Mouse (Mus musculus): ENCODE measurements at regions not wholly inside any gene's neighbourhood (a gene's known extent, or its start where the extent isn't known, plus 50 kb on each side); places are given as distances from the start of the nearest gene placed in this dataset.

- 63% methylated on average over 3 of the region's 3 CpGs for WGBS
- ATAC-seq (replicated peaks): 0 out of 2 replicates have a peak, but pooled peaks have one; percentile 10
- H3K9ac ChIP-seq: no peak overlapping the region
Measured at GRCm38 (mm10) chr3:146337429-146337828, 67.0 kb upstream of the Ssx2ip start.

GRCm38 (mm10) chr3:146337861-146338281 is 66.6 kb upstream of the Ssx2ip start:
- H3K36me3 ChIP-seq (replicated peaks): no peaks in the 10 kb centered on the region
- under 1% methylated on average over 7 of the region's 7 CpGs for WGBS
- H3K27me3 ChIP-seq (replicated peaks): no peaks in the 10 kb centered on the region
- H3K9me3 ChIP-seq: no peaks in the 10 kb centered on the region
- peak overlapping the region; percentile 47 for H3K4me2 ChIP-seq
- ATAC-seq (replicated peaks): peak; percentile 83
- peak overlapping the region; percentile 30; the same call in 1 of the 2 replicates for H3K9ac ChIP-seq
- peak overlapping the region; percentile 76 for H3K27ac ChIP-seq
- peaks cover 24% of the 10 kb centered on the region for H3K4me1 ChIP-seq
- peak overlapping the region; percentile 21; the same call in 1 of the 2 replicates for H3K4me3 ChIP-seq

More at GRCm38 (mm10) chr3:146337429-146337828, 67.0 kb upstream of the Ssx2ip start:
- peaks cover 24% of the 10 kb centered on the region for H3K4me1 ChIP-seq
- H3K4me2 ChIP-seq: peak overlapping the region; percentile 47
- H3K27me3 ChIP-seq (replicated peaks): no peaks in the 10 kb centered on the region
- peak overlapping the region; percentile 76 for H3K27ac ChIP-seq
- no peaks in the 10 kb centered on the region for H3K36me3 ChIP-seq (replicated peaks)
- H3K4me3 ChIP-seq: no peak overlapping the region
- no peaks in the 10 kb centered on the region for H3K9me3 ChIP-seq

DNA sequence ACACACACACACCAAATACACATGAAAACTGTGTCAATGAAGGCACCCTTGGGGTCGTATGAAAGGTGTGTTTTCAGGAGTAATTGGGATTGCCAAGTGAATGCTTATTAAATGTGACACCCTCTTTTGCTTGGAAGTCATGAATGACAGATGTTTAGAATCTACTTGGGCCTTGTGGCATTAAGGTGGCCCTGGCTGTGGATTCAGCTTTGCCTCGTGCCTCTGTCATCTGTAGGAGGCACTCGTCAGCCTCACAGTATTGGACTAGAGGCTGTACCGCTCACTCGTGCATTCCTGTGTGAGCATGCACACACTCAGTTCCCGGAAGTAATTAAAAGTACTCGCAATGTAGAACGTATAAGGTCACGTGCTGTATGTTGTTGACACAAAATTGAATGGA is 66.0 kb upstream of the Ssx2ip start:
- no peak overlapping the region for H3K4me3 ChIP-seq
- H3K36me3 ChIP-seq (replicated peaks): no peaks in the 10 kb centered on the region
- H3K4me1 ChIP-seq: peaks cover 24% of the 10 kb centered on the region
- WGBS: 66% methylated on average over 9 of the region's 9 CpGs
- no peaks in the 10 kb centered on the region for H3K9me3 ChIP-seq
- no peaks in the 10 kb centered on the region for H3K27me3 ChIP-seq (replicated peaks)
- peak overlapping the region; percentile 76 for H3K27ac ChIP-seq
- no peak for ATAC-seq (replicated peaks)
- peak overlapping the region; percentile 47; the same call in 1 of the 2 replicates for H3K4me2 ChIP-seq
- H3K9ac ChIP-seq: no peak overlapping the region

GRCm38 (mm10) chr3:146340316-146341055 is 64.0 kb upstream of the Ssx2ip start:
- Histone ChIP-seq H3K4me2 (no peak overlapping the region), H3K36me3 (replicated peaks) (no peaks in the 10 kb centered on the region), H3K27ac (no peak overlapping the region), H3K4me1 (peaks cover 28% of the 10 kb centered on the region), H3K4me3 (no peak overlapping the region), H3K9ac (no peak overlapping the region), H3K9me3 (no peaks in the 10 kb centered on the region), H3K27me3 (replicated peaks) (no peaks in the 10 kb centered on the region)
- ATAC-seq (replicated peaks): no peak
- WGBS: 79% methylated on average over 12 of the region's 12 CpGs

DNA sequence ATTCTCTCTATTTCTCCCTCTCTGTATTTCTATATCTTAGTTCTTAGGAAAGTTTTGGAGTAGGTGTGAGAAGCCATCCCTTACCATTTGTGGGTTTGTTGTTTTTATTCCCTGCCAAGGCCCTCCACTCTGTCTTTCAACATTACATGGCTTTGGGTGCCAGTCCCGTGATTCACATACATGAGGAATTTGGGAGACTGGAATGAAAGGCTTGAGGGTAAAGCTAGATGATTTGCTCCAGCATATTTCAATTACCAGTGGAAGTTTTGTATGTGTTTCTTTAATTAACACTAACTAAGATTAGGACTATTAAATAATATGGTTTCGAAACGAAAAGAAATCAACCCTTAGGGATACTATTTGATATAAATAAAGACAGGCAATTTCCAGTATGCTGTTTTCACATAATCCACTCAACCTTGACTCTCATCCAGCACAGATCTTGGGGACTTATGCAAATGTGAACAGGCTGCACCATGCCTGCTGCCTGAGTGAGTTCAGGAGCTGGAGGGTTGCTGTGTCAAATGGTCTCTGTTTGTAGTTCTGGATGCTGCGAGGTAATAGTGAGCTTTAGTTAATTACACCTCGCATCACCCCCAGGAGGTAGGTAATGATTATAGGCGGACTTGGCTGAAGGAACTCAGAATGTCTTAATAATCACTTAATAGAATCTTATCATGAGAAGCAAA is 62.6 kb upstream of the Ssx2ip start:
- H3K4me3 ChIP-seq: no peak overlapping the region
- H3K9me3 ChIP-seq: no peaks in the 10 kb centered on the region
- no peaks in the 10 kb centered on the region for H3K36me3 ChIP-seq (replicated peaks)
- no peak for ATAC-seq (replicated peaks)
- no peaks in the 10 kb centered on the region for H3K27me3 ChIP-seq (replicated peaks)
- no peak overlapping the region for H3K4me2 ChIP-seq
- H3K27ac ChIP-seq: no peak overlapping the region
- H3K4me1 ChIP-seq: peaks cover 37% of the 10 kb centered on the region
- no peak overlapping the region for H3K9ac ChIP-seq
- 58% methylated on average over 6 of the region's 6 CpGs for WGBS

DNA sequence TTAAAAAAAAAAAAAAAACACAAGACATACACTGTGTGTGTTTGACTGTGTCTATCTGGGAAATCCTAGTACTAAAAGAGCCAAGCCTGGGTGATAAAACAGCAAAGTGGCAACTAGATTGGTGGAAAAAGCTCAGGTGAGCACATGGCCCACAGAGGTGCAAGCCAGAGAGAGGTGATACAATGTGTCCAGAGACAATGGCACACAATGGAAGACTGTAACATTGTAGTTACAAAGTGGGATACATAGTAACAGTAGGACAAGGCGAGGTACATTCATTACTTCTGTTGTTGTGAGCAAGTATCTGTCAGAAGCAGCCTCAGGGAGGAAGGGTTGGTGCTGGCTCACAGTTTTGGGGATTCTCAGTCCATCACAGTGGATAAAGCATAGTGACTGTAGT is 61.7 kb upstream of the Ssx2ip start:
- no peak overlapping the region for H3K27ac ChIP-seq
- H3K4me3 ChIP-seq: no peak overlapping the region
- ATAC-seq (replicated peaks): no peak
- peaks cover 31% of the 10 kb centered on the region for H3K4me1 ChIP-seq
- no peak overlapping the region for H3K4me2 ChIP-seq
- no peaks in the 10 kb centered on the region for H3K9me3 ChIP-seq
- H3K36me3 ChIP-seq (replicated peaks): no peaks in the 10 kb centered on the region
- no peaks in the 10 kb centered on the region for H3K27me3 ChIP-seq (replicated peaks)
- no peak overlapping the region for H3K9ac ChIP-seq
- 91% methylated on average over 1 of the region's 1 CpGs for WGBS

DNA sequence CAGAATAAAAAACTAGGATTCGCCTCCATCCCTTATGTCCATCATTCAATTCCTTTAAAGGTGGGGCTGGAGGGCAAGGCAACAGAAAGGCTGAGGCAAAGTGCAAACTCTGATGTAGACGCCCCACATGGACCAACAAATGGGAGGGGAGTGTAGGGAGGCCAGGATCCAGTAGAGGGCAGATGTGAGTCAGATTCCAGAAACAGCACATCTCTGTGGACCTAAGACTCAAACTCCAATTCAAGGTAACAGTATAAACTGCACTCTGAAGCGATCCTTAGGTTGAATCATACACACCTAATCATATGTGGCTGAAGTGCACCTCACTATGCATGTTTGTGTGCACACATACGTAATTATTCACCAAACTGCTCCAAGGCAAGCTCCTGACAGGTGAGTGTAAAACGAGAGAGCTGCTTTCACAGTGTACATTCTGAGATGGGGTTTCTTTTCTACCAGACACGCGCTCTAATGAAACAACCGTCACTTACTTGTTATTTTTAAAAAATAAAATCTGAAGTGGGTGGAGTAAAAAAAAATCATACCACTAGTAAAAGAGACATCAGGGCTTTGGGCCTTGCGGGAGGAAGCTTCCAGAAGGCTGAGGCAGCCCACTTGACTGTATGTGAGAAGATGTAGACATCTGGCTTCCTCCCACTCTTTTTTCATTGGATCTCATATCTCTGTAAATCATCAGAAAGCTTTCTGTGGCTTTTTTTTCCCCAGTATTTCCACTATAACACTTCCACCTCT is 60.6 kb upstream of the Ssx2ip start:
- Histone ChIP-seq H3K4me3 (no peak overlapping the region), H3K36me3 (replicated peaks) (no peaks in the 10 kb centered on the region), H3K9ac (no peak overlapping the region), H3K4me2 (no peak overlapping the region), H3K27ac (no peak overlapping the region), H3K9me3 (no peaks in the 10 kb centered on the region), H3K4me1 (peaks cover 24% of the 10 kb centered on the region), H3K27me3 (replicated peaks) (no peaks in the 10 kb centered on the region)
- 58% methylated on average over 9 of the region's 9 CpGs for WGBS
- 0 out of 2 replicates have a peak, but pooled peaks have one; percentile 12 for ATAC-seq (replicated peaks)

GRCm38 (mm10) chr3:146344402-146345025 is 59.9 kb upstream of the Ssx2ip start:
- H3K36me3 ChIP-seq (replicated peaks): no peaks in the 10 kb centered on the region
- ATAC-seq (replicated peaks): no peak
- WGBS: 63% methylated on average over 11 of the region's 11 CpGs
- no peak overlapping the region for H3K4me3 ChIP-seq
- H3K27ac ChIP-seq: peak overlapping the region; percentile 82
- peaks cover 24% of the 10 kb centered on the region for H3K4me1 ChIP-seq
- no peaks in the 10 kb centered on the region for H3K27me3 ChIP-seq (replicated peaks)
- no peak overlapping the region for H3K4me2 ChIP-seq
- H3K9ac ChIP-seq: no peak overlapping the region
- H3K9me3 ChIP-seq: no peaks in the 10 kb centered on the region

GRCm38 (mm10) chr3:146345308-146345780 is 59.1 kb upstream of the Ssx2ip start:
- H3K9ac ChIP-seq: peak overlapping the region; percentile 43
- no peaks in the 10 kb centered on the region for H3K36me3 ChIP-seq (replicated peaks)
- H3K4me2 ChIP-seq: peak overlapping the region; percentile 54
- H3K4me1 ChIP-seq: peaks cover 21% of the 10 kb centered on the region
- H3K9me3 ChIP-seq: no peaks in the 10 kb centered on the region
- peak overlapping the region; percentile 82 for H3K27ac ChIP-seq
- peak; percentile 89 for ATAC-seq (replicated peaks)
- H3K4me3 ChIP-seq: peak overlapping the region; percentile 36
- H3K27me3 ChIP-seq (replicated peaks): no peaks in the 10 kb centered on the region
- WGBS: 1% methylated on average over 18 of the region's 18 CpGs

DNA sequence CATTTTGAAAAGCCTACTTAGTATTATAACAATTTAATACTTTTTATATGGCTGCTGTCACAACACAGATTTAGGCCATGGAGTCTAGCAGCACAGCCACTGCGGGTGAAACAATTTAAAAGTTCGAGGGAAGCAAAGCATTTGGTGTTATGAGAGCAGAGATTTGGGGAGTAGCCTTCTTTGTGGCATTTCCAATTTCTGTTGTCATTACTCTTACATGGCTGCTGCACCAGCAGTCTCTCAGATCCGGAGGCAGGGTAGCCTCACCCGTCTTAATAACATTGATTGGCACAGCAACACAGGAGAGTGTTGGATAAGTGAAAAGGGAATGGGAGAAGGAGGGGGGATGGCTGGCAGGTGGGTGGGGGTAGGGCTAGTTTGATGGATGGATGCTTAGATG is 58.5 kb upstream of the Ssx2ip start:
- Histone ChIP-seq H3K9me3 (no peaks in the 10 kb centered on the region), H3K4me1 (peaks cover 20% of the 10 kb centered on the region), H3K36me3 (replicated peaks) (no peaks in the 10 kb centered on the region), H3K4me3 (peak overlapping the region; percentile 36), H3K4me2 (peak overlapping the region; percentile 54), H3K9ac (peak overlapping the region; percentile 43; the same call in 1 of the 2 replicates), H3K27ac (peak overlapping the region; percentile 82), H3K27me3 (replicated peaks) (no peaks in the 10 kb centered on the region)
- 0 out of 2 replicates have a peak, but pooled peaks have one; percentile 4 for ATAC-seq (replicated peaks)
- 59% methylated on average over 4 of the region's 4 CpGs for WGBS

GRCm38 (mm10) chr3:146347311-146347710 is 57.1 kb upstream of the Ssx2ip start:
- Histone ChIP-seq H3K4me3 (no peak overlapping the region), H3K9me3 (no peaks in the 10 kb centered on the region), H3K4me2 (no peak overlapping the region), H3K9ac (no peak overlapping the region), H3K4me1 (peaks cover 20% of the 10 kb centered on the region), H3K36me3 (replicated peaks) (no peaks in the 10 kb centered on the region), H3K27ac (no peak overlapping the region), H3K27me3 (replicated peaks) (no peaks in the 10 kb centered on the region)
- no peak for ATAC-seq (replicated peaks)
- WGBS: 90% methylated on average over 3 of the region's 3 CpGs
